Mouse (Mus musculus): ENCODE results near the gene Slc3a1.

Gene Slc3a1

DNA sequence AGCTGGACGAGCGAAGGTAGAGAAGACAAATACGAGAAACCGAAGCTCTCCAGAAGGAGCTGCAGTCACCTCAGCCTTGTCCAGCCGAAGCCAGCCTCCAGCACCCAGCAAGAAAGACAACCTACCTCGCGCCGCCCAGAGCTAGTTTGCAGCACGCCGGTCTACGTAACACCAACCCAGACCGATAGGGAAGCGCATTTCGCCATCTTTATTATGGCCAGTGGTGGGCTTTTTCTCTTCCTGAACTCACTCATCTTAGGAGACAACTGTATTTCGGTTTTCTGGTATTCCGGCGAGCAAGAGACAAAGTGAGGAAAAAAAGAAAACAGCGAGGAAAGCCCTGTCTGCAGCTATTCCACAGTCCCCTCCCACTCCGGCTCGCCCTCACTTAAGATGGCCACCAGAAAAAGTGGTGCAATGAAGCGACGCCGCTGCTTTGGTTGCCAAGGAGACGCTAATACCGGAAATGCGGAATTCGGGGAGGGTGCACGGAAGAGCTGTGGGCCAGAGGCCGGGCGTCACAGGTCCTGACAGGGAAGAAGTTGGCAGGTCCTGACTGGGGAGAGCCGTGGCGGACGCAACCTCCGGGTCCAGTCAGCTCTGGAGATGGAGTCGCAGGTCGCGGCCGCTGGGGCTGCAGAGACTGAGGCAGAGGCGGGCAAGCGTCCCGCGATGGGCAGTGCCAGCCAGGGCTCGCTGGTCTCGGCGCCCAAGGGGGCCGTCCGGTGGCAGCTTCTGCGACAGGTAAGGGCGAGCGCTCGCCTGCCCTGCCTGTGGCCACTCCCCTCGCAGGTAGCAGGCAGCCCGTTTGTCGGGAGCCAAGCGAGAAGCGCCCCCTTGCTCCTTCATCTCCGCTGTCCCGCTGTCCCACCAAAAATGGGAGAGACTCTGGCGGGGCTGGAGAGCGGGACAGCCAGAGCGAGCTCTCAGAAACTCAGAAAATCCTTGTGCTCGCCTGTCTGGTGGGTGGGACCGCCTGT is 62.2 kb downstream of the Slc3a1 start, which contains the start of the genes Prepl and Camkmt:
Prepl (minus strand) TSS at position 122 of the 980 bp plus-strand sequence.
Camkmt (plus strand) TSS at position 433 of the 980 bp plus-strand sequence.
- peak; percentile 97 to 98 for DNase-seq

DNA sequence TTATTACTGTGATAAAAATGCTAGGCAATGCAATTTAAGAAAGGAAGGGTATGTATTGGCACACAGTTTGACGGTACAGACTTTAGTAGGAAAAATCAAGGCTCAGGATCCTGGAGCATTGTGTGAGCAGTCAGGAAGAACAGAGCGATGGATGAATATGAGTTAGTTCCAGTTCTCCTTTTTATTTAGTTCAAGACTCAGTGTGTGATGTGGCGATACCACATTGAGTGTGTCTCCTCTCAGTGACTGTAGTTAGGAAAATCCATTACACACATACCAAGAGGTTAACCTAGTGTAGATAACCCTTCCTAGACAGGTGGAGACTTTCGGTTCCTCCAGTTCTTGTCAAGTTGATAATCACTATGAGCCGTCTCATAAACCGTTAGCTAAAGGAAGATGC is 63.6 kb downstream of the Slc3a1 start:
- no peak for DNase-seq

DNA sequence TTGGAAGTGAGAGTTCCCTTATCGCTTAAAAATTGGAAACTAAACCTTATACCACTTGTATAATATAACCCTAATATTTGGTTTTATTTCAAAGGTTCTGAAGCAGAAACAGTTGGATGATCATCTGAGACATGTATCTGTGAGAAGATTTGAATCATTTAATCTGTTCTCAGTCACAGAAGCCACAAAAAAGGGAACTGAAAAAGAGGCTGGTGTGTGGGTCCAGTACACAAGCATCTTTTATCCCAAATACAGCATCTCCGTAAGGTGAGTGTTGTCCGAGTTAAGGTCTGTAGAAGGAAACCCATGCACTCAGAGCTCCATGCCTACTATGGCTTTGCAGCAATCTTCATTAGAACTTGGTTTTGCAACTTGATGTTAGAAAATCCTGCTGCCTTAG is 68.2 kb downstream of the Slc3a1 start:
- DNase-seq = no peak

DNA sequence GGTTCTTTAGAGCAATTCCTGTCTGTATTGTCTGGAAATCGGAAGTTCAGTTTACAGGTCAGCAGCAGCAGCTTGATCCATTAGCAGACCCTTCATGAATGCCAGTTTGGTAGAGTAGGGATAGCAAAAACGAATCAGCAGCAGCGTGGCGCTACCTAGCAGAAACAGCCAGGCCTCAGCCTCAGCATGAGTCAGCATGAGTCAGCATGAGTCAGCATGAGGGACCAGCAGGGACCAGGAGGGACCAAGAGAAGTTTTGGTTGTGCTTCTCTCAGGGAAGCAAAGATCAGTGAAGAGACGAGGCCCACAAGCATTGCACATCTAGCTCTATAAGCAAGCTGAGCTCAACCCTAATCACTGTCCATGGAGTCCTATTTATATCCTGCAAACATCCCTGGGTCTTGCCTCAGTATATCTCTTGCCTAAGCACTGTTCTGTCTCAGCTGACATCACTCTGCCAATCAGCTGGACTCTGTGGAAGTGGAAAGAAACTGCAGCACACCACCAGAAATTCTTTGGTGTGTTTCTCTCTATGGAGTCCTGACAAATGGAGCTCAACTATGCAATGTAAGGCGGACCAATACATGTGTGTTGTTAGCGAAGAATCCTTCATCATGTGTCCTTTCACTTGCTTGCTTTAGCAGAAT is 70.6 kb downstream of the Slc3a1 start:
- DNase-seq = no peak

DNA sequence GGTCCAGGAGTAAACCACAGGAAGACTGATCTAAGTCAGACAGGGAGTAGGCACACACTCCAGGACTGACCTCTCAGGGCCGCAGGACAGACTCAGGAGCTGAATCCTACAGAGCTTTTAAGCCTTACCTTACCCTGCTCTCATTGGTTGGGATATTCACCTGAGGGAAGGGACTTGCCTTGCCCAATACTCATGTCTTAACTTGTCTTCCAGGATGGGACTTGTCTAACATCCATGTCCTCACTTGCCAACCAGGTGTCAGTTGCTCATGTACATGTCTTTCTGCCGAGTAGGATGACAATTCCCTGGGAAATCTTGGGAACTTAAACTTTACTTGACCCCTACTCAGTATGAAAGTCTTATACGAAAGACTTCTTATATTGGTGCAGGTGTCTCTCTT is 72.1 kb downstream of the Slc3a1 start:
- DNase-seq = no peak

DNA sequence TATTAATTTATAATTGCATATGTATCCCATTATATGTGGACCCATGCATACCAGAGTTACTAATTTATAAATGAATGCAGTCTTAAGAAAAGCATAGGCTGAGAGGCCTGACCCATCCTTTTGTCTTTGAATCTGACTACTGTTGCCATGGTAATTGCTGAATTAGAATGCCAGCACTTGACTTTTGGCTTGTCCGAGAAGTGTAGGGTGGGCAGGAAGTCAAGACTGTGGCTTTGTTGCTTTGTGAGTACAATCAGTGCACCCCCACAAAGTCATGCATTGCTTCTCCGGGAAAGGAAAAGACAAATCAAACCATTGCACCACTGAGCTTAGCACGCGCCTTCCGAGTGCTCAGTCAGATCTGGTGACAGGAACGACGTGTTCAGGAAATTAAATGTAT is 73.6 kb downstream of the Slc3a1 start:
- no peak for DNase-seq

DNA sequence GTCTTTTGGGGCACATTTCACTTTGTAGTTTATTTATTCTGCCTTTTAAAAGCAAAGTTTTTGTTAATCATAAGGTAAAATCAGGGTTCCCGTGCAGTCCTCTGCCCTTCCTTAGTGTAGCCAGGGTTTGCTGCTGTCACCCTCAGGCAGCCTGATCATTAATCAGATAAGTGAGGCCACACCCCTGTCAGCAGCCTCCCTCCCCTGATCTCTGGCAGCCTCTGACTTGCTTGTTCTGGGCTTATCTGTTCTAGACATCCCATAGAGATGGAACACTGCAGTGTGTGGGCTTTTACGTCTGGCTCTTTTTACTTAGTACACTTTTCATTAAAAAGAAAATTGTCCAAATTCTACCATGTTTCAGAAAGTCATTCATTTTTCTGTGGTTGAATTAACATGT is 75.1 kb downstream of the Slc3a1 start:
- no peak for DNase-seq

DNA sequence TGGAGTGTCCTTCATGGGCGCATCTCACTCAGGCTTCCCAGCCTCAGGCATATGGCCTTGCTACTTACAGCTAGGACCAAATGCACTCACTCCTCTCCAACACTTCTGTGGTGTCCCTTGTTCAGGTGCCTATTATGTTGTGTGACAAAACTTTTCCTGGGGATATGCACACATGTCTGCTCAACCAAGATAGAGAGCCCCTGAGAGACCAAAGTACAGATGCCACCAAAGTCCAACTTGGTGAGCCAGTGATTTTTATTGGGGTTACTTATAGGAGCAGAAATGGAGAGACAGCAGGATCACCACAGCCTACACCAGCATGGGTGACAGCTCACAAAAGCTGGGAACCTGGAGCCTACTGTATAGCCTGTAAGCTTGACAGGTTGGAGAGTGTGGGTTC is 82.5 kb downstream of the Slc3a1 start:
- no peak for DNase-seq

DNA sequence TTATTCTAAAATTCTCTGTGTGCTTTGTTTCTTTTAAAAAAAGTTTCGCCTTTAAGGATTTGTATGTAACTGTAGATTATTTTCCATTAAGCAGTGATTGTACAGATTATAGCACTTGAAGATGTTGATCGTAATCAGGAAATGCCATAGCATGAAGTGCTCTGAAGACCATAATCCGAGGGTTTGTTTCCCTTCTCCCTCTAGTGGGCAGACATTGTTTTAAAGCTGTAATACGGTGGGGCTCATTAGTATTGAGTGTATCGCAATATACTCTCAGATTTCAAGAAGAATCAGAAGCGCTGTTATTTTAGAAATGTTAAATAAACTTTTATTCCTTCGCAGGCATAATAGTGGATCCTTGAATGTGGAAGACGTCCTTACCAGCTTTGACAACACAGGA is 85.3 kb downstream of the Slc3a1 start:
- DNase-seq = no peak

Measured in lung, adult 18-20 months (tissue).